Mouse (Mus musculus) testis, adult 2 months (tissue): Measurements from ENCODE around the gene Hist1h2bp.
"Not testable (repeated sequence)": the region's sequence is repeated elsewhere in the genome, so short reads cannot be mapped to it uniquely, and the experiment has no call there.

Experiments used
- CTCF ChIP-seq: fragments of 200-500 bp; IDR thresholded peaks from 2 replicates; pipeline ENCODE4 v1.5.1; 2012; ENCODE audit warnings: low read depth, mild to moderate bottlenecking, inconsistent platforms, low read length, moderate library complexity; ENCODE audit not compliant: control insufficient read depth, insufficient read depth, insufficient replicate concordance
- POLR2A ChIP-seq: fragments of 200-500 bp; IDR thresholded peaks from 2 replicates; pipeline ENCODE4 v1.6.1; 2012; ENCODE audit warnings: low read depth, mild to moderate bottlenecking, inconsistent platforms, low read length, moderate library complexity; ENCODE audit not compliant: control insufficient read depth

DNA sequence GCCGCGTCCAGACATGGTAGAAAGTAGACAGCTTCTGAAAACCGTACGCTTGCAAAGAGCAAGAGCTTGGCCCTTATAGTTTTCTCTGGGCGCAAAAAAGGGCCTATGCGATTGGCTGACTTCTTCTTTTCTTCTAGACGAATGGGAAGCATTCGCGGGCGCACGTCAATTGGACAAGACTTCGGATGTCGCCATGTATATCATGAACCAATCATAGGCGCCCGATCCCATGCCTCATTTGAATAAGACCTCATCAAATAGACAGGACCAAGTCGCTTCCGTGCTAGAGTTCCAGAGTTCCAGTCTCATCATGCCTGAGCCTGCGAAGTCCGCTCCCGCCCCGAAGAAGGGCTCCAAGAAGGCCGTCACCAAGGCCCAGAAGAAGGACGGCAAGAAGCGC is 46.2 kb downstream of the Hist1h2bp start, which contains the start of the genes Hist1h2ap and Hist1h2br:
- not testable (repeated sequence) for TF ChIP-seq POLR2A, CTCF
